Mouse (Mus musculus): ENCODE results near the gene Arsb. TPM values are rescaled to one million over a fixed set of nuclear protein-coding genes. Genes with fewer than 3 reads are reported as not detected.

Arsb gene
- polyA plus RNA-seq, 1 experiment from 2014 or later: 9.8 TPM

GRCm38 (mm10) chr13:93920786-93921300 is 149.4 kb downstream of the Arsb start:
- Histone ChIP-seq H3K9me3 (no peaks in the 10 kb centered on the region), H3K4me1 (peaks cover 5% of the 10 kb centered on the region; the same call in 1 of the 2 replicates), H3K27me3 (no peaks in the 10 kb centered on the region), H3K4me2 (replicated peaks) (no peak overlapping the region), H3K36me3 (no peaks in the 10 kb centered on the region), H3K27ac (replicated peaks) (no peak overlapping the region), H3K9ac (replicated peaks) (no peak overlapping the region), H3K4me3 (no peak overlapping the region)
- WGBS: 83% methylated on average over 4 of the region's 4 CpGs
- ATAC-seq (ENCODE audit: low FRiP score, low read depth): no peak

GRCm38 (mm10) chr13:93921831-93922565 is 150.6 kb downstream of the Arsb start:
- Histone ChIP-seq H3K4me2 (replicated peaks) (no peak overlapping the region), H3K4me1 (no peaks in the 10 kb centered on the region), H3K9me3 (no peaks in the 10 kb centered on the region), H3K27ac (replicated peaks) (no peak overlapping the region), H3K27me3 (no peaks in the 10 kb centered on the region), H3K9ac (replicated peaks) (no peak overlapping the region), H3K4me3 (no peak overlapping the region), H3K36me3 (no peaks in the 10 kb centered on the region)
- ATAC-seq (ENCODE audit: low FRiP score, low read depth): no peak
- WGBS: 89% methylated on average over 5 of the region's 5 CpGs

GRCm38 (mm10) chr13:93922566-93922910 is 151.1 kb downstream of the Arsb start:
- Histone ChIP-seq H3K36me3 (no peaks in the 10 kb centered on the region), H3K4me3 (no peak overlapping the region), H3K27ac (replicated peaks) (no peak overlapping the region), H3K9ac (replicated peaks) (no peak overlapping the region), H3K27me3 (no peaks in the 10 kb centered on the region), H3K9me3 (no peaks in the 10 kb centered on the region), H3K4me2 (replicated peaks) (no peak overlapping the region), H3K4me1 (no peaks in the 10 kb centered on the region)
- no peak for ATAC-seq (ENCODE audit: low FRiP score, low read depth)
- WGBS: 88% methylated on average over 7 of the region's 7 CpGs

GRCm38 (mm10) chr13:93924735-93925432 is 153.5 kb downstream of the Arsb start:
- Histone ChIP-seq H3K9ac (replicated peaks) (no peak overlapping the region), H3K36me3 (no peaks in the 10 kb centered on the region), H3K9me3 (no peaks in the 10 kb centered on the region), H3K27me3 (peaks cover 5% of the 10 kb centered on the region), H3K27ac (replicated peaks) (no peak overlapping the region), H3K4me1 (no peaks in the 10 kb centered on the region), H3K4me2 (replicated peaks) (no peak overlapping the region), H3K4me3 (no peak overlapping the region)
- ATAC-seq (ENCODE audit: low FRiP score, low read depth): no peak
- WGBS: 81% methylated on average over 9 of the region's 9 CpGs

- Histone ChIP-seq H3K9ac (replicated peaks) (no peak overlapping the region), H3K27me3 (peaks cover 5% of the 10 kb centered on the region), H3K4me2 (replicated peaks) (no peak overlapping the region), H3K9me3 (no peaks in the 10 kb centered on the region), H3K4me3 (no peak overlapping the region), H3K36me3 (no peaks in the 10 kb centered on the region), H3K27ac (replicated peaks) (no peak overlapping the region), H3K4me1 (no peaks in the 10 kb centered on the region)
- WGBS: 59% methylated on average over 7 of the region's 7 CpGs
- ATAC-seq (ENCODE audit: low FRiP score, low read depth): no peak
These were observed 159.3 kb downstream of the Arsb start for GRCm38 (mm10) chr13:93930561-93931340.

GRCm38 (mm10) chr13:93936455-93936854 is 165.0 kb downstream of the Arsb start:
- H3K36me3 ChIP-seq: no peaks in the 10 kb centered on the region
- H3K9ac ChIP-seq (replicated peaks): no peak overlapping the region
- no peak overlapping the region for H3K4me3 ChIP-seq
- H3K4me2 ChIP-seq (replicated peaks): no peak overlapping the region
- H3K9me3 ChIP-seq: no peaks in the 10 kb centered on the region
- 90% methylated on average over 6 of the region's 6 CpGs for WGBS
- no peak overlapping the region for H3K27ac ChIP-seq (replicated peaks)
- no peaks in the 10 kb centered on the region for H3K27me3 ChIP-seq
- no peak for ATAC-seq (ENCODE audit: low FRiP score, low read depth)
- H3K4me1 ChIP-seq: no peaks in the 10 kb centered on the region

DNA sequence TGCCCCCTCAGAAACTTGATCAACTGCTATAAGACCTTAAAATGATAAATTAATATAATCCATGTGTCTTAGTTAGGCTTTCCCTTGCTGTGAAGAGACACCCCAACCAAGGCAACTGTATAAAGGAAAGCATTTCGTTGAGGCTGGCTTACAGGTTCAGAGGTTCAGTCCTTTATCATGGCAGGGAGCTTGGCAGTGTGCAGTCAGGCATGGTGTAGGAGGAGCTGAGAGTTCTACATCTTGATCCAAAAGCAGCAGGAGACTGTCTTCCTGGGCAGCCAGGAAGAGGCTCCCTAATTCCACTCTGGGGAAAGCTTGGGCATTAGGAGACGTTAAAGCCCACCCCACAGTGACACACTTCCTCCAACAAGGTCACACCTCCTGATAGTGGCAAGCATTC is 166.7 kb downstream of the Arsb start:
- no peaks in the 10 kb centered on the region for H3K9me3 ChIP-seq
- H3K4me2 ChIP-seq (replicated peaks): no peak overlapping the region
- no peak overlapping the region for H3K4me3 ChIP-seq
- WGBS: 18% methylated on average over 2 of the region's 2 CpGs
- no peak overlapping the region for H3K27ac ChIP-seq (replicated peaks)
- no peak overlapping the region for H3K9ac ChIP-seq (replicated peaks)
- no peaks in the 10 kb centered on the region for H3K36me3 ChIP-seq
- no peaks in the 10 kb centered on the region for H3K27me3 ChIP-seq
- H3K4me1 ChIP-seq: no peaks in the 10 kb centered on the region
- ATAC-seq (ENCODE audit: low FRiP score, low read depth): no peak

GRCm38 (mm10) chr13:93939363-93940127 is 168.1 kb downstream of the Arsb start:
- WGBS: 83% methylated on average over 6 of the region's 6 CpGs

GRCm38 (mm10) chr13:93940742-93941531 is 169.5 kb downstream of the Arsb start:
- H3K4me3 ChIP-seq: no peak overlapping the region
- H3K27ac ChIP-seq (replicated peaks): no peak overlapping the region
- no peaks in the 10 kb centered on the region for H3K9me3 ChIP-seq
- 79% methylated on average over 7 of the region's 7 CpGs for WGBS
- no peaks in the 10 kb centered on the region for H3K4me1 ChIP-seq
- no peak overlapping the region for H3K4me2 ChIP-seq (replicated peaks)
- no peaks in the 10 kb centered on the region for H3K36me3 ChIP-seq
- no peaks in the 10 kb centered on the region for H3K27me3 ChIP-seq
- ATAC-seq (ENCODE audit: low FRiP score, low read depth): no peak
- no peak overlapping the region for H3K9ac ChIP-seq (replicated peaks)

More at GRCm38 (mm10) chr13:93939363-93940127, 168.1 kb downstream of the Arsb start:
- H3K27ac ChIP-seq (replicated peaks): no peak overlapping the region
- no peaks in the 10 kb centered on the region for H3K27me3 ChIP-seq
- H3K9me3 ChIP-seq: no peaks in the 10 kb centered on the region
- no peak for ATAC-seq (ENCODE audit: low FRiP score, low read depth)
- H3K4me2 ChIP-seq (replicated peaks): no peak overlapping the region
- no peaks in the 10 kb centered on the region for H3K4me1 ChIP-seq
- H3K9ac ChIP-seq (replicated peaks): no peak overlapping the region
- no peaks in the 10 kb centered on the region for H3K36me3 ChIP-seq
- no peak overlapping the region for H3K4me3 ChIP-seq

GRCm38 (mm10) chr13:93950996-93951395 is 179.6 kb downstream of the Arsb start:
- Histone ChIP-seq H3K4me3 (no peak overlapping the region), H3K4me1 (no peaks in the 10 kb centered on the region), H3K9ac (replicated peaks) (no peak overlapping the region), H3K27me3 (no peaks in the 10 kb centered on the region), H3K36me3 (no peaks in the 10 kb centered on the region), H3K9me3 (no peaks in the 10 kb centered on the region), H3K27ac (replicated peaks) (no peak overlapping the region), H3K4me2 (replicated peaks) (no peak overlapping the region)
- WGBS: 69% methylated on average over 9 of the region's 9 CpGs
- no peak for ATAC-seq (ENCODE audit: low FRiP score, low read depth)

- no peaks in the 10 kb centered on the region for H3K9me3 ChIP-seq
- H3K27ac ChIP-seq (replicated peaks): no peak overlapping the region
- H3K4me1 ChIP-seq: no peaks in the 10 kb centered on the region
- H3K4me2 ChIP-seq (replicated peaks): no peak overlapping the region
- ATAC-seq (ENCODE audit: low FRiP score, low read depth): no peak
- no peak overlapping the region for H3K9ac ChIP-seq (replicated peaks)
- no peaks in the 10 kb centered on the region for H3K27me3 ChIP-seq
- H3K36me3 ChIP-seq: no peaks in the 10 kb centered on the region
- 65% methylated on average over 6 of the region's 6 CpGs for WGBS
- no peak overlapping the region for H3K4me3 ChIP-seq
These were observed 180.1 kb downstream of the Arsb start for GRCm38 (mm10) chr13:93951555-93951954.
